Mouse (Mus musculus) right cerebral cortex, postnatal 25 days (tissue): Measurements from ENCODE around the gene Ppp1r27.
"Not testable (repeated sequence)": the region's sequence is repeated elsewhere in the genome, so short reads cannot be mapped to it uniquely, and the experiment has no call there.

Experiments used
- DNase-seq: peaks from one replicate; pipeline ENCODE4 v3.0.0; 2022

The Ppp1r27 gene

GRCm38 (mm10) chr11:120542376-120542775 is 8.6 kb downstream of the Ppp1r27 start:
- DNase-seq: no peak

- no peak for DNase-seq
Observed at GRCm38 (mm10) chr11:120541907-120542306, 9.0 kb downstream of the Ppp1r27 start.

GRCm38 (mm10) chr11:120539285-120540014 is 11.5 kb downstream of the Ppp1r27 start:
- DNase-seq: no peak

GRCm38 (mm10) chr11:120538955-120539284 is 12.0 kb downstream of the Ppp1r27 start:
- no peak for DNase-seq

- DNase-seq: no peak
Observed at GRCm38 (mm10) chr11:120538485-120538884, 12.4 kb downstream of the Ppp1r27 start.

- DNase-seq: no peak
Observed at GRCm38 (mm10) chr11:120535804-120536203, 15.1 kb downstream of the Ppp1r27 start.

- no peak for DNase-seq
Observed at GRCm38 (mm10) chr11:120535145-120535544, 15.8 kb downstream of the Ppp1r27 start.

GRCm38 (mm10) chr11:120534093-120534492 is 16.8 kb downstream of the Ppp1r27 start:
- DNase-seq: no peak

GRCm38 (mm10) chr11:120531646-120532045 is 19.3 kb downstream of the Ppp1r27 start:
- DNase-seq: no peak

- DNase-seq: no peak
Observed at GRCm38 (mm10) chr11:120530085-120530964, 20.6 kb downstream of the Ppp1r27 start, which contains the start of gene Gcgr. Gcgr (plus strand) TSS chr11:120530699.

GRCm38 (mm10) chr11:120528903-120529302 is 22.0 kb downstream of the Ppp1r27 start:
- DNase-seq: no peak

GRCm38 (mm10) chr11:120527690-120528354 is 23.1 kb downstream of the Ppp1r27 start:
- no peak for DNase-seq

GRCm38 (mm10) chr11:120525959-120526358 is 25.0 kb downstream of the Ppp1r27 start:
- no peak for DNase-seq

- no peak for DNase-seq
Observed at GRCm38 (mm10) chr11:120522581-120522980, 28.4 kb downstream of the Ppp1r27 start.

GRCm38 (mm10) chr11:120520967-120521540 is 29.9 kb downstream of the Ppp1r27 start:
- no peak for DNase-seq

- DNase-seq: no peak
Observed at GRCm38 (mm10) chr11:120520498-120520897, 30.4 kb downstream of the Ppp1r27 start.

GRCm38 (mm10) chr11:120519738-120520137 is 31.2 kb downstream of the Ppp1r27 start:
- DNase-seq: no peak

GRCm38 (mm10) chr11:120518558-120518957 is 32.4 kb downstream of the Ppp1r27 start:
- DNase-seq: no peak

- peak; percentile 82 for DNase-seq
Observed at GRCm38 (mm10) chr11:120518027-120518426, 32.9 kb downstream of the Ppp1r27 start.

GRCm38 (mm10) chr11:120517147-120517546 is 33.8 kb downstream of the Ppp1r27 start:
- no peak for DNase-seq

- peak; percentile 80 for DNase-seq
Observed at GRCm38 (mm10) chr11:120515611-120516010, 35.3 kb downstream of the Ppp1r27 start.

GRCm38 (mm10) chr11:120514262-120514661 is 36.7 kb downstream of the Ppp1r27 start:
- DNase-seq: not testable (repeated sequence)
